Mouse (Mus musculus) liver, postnatal 0 days (tissue): ENCODE measurements around the gene Gpc6. TPM values are rescaled to one million over a fixed set of nuclear protein-coding genes. Genes with fewer than 3 reads are reported as not detected.

Experiments
- ATAC-seq: fragments of 200-750 bp; cut with Nextera tagmentation; 2 replicates; pipeline ENCODE4 v1.8.0; 2017; ENCODE audit warnings: mild to moderate bottlenecking, moderate library complexity
- DNase-seq: peaks from one replicate; pipeline ENCODE4 v3.0.0-alpha.2; 2016
- H3K27ac ChIP-seq: fragments of 300-500 bp; sonication (generic); 2 replicates; pipeline ENCODE4 v1.5.1; 2014; ENCODE audit warnings: antibody characterized with exemption, moderate library complexity, mild to moderate bottlenecking, low read depth
- H3K27me3 ChIP-seq: fragments of 300-500 bp; sonication (generic); 2 replicates; pipeline ENCODE4 v1.6.1; 2014; ENCODE audit warnings: low read length, control low read depth, mixed read lengths; ENCODE audit not compliant: insufficient read depth
- H3K36me3 ChIP-seq: fragments of 300-500 bp; sonication (generic); replicated peaks from 2 replicates; pipeline ENCODE4 v1.6.1; 2014; ENCODE audit warnings: mild to moderate bottlenecking, control low read depth, low read length, moderate library complexity, mixed read lengths; ENCODE audit not compliant: insufficient read depth
- H3K4me1 ChIP-seq: fragments of 300-500 bp; sonication (generic); 2 replicates; pipeline ENCODE4 v1.6.1; 2014; ENCODE audit warnings: antibody characterized with exemption, mild to moderate bottlenecking, control low read depth; ENCODE audit not compliant: insufficient read depth
- H3K4me2 ChIP-seq: fragments of 300-500 bp; sonication (generic); 2 replicates; pipeline ENCODE4 v1.6.1; 2014; ENCODE audit warnings: low read depth, mild to moderate bottlenecking, low read length, moderate library complexity, mixed read lengths
- H3K4me3 ChIP-seq: fragments of 300-500 bp; sonication (generic); 2 replicates; pipeline ENCODE4 v1.5.1; 2014; ENCODE audit warnings: low read depth, low read length
- H3K9ac ChIP-seq: fragments of 300-500 bp; sonication (generic); replicated peaks from 2 replicates; pipeline ENCODE4 v1.6.1; 2014; ENCODE audit warnings: mild to moderate bottlenecking, moderate library complexity
- H3K9me3 ChIP-seq: fragments of 300-500 bp; sonication (generic); 2 replicates; pipeline ENCODE4 v1.6.1; 2016; ENCODE audit warnings: mild to moderate bottlenecking, control low read depth, low read length, mixed read lengths
- CTCF ChIP-seq: sonication (generic); IDR thresholded peaks from 2 replicates; pipeline ENCODE4 v1.5.1; 2016; ENCODE audit warnings: antibody characterized with exemption, low read depth
- EP300 ChIP-seq: IDR thresholded peaks from 2 replicates; pipeline ENCODE4 v1.6.1; 2016; ENCODE audit warnings: antibody characterized with exemption, low read depth, mild to moderate bottlenecking
- WGBS: fragments of 180-500 bp; shearing (Covaris S2); extraction: QIAGEN DNeasy Blood & Tissue Kit; methylation state at CpG from one replicate; pipeline ENCODE4 v1.1.7; 2014; ENCODE audit not compliant: insufficient replicate concordance; 5-methylcytosine and 5-hydroxymethylcytosine counted together
- polyA plus RNA-seq: library from polyadenylated mRNA; unstranded; fragments of >200 nt; fragmentation: Nextera tagmentation; extraction: Ambion mirVana; gene quantifications from 2 replicates; pipeline ENCODE4 v1.2.1, GENCODE M21; 2015

Gpc6 gene
- polyA plus RNA-seq, 1 experiment from 2014 or later: 4.8 TPM

- no peak for ATAC-seq
These were observed 415.4 kb downstream of the Gpc6 start for GRCm38 (mm10) chr14:117340549-117340948.

DNA sequence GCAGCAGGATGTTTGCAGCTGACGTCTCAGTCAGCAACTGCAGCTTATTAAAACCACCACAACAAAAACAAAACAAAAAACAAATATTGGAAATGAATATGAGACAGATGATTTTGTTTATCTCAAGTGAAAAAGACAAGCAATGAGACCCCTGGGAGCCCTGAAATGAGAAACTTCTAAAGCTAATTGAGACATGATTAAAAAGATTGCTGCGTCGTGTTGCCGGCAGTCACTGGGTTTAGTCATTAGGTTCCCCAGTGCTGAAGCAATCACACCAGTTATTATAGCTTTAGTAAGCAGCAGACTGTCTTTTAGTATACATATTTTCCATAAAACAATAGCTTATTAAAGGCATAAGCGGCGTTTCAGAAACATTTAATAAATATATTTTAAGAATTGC is 419.4 kb downstream of the Gpc6 start:
- H3K27me3 ChIP-seq: no peaks in the 10 kb centered on the region
- DNase-seq (no peak), ATAC-seq (no peak)
- H3K27ac ChIP-seq: no peak overlapping the region
- no peaks in the 10 kb centered on the region for H3K4me1 ChIP-seq
- no peaks in the 10 kb centered on the region for H3K36me3 ChIP-seq
- H3K4me2 ChIP-seq: no peak overlapping the region
- TF ChIP-seq EP300 (no peak), CTCF (no peak)
- no peak overlapping the region for H3K9ac ChIP-seq
- H3K4me3 ChIP-seq: no peak overlapping the region
- no peaks in the 10 kb centered on the region; the same call in 1 of the 2 replicates for H3K9me3 ChIP-seq
- 78% methylated on average over 6 of the region's 6 CpGs for WGBS

More at GRCm38 (mm10) chr14:117340549-117340948, 415.4 kb downstream of the Gpc6 start:
- Histone ChIP-seq H3K4me1 (no peaks in the 10 kb centered on the region), H3K4me3 (no peak overlapping the region), H3K9me3 (no peaks in the 10 kb centered on the region), H3K36me3 (no peaks in the 10 kb centered on the region), H3K4me2 (no peak overlapping the region), H3K27ac (no peak overlapping the region), H3K27me3 (no peaks in the 10 kb centered on the region), H3K9ac (no peak overlapping the region)
- DNase-seq: no peak
- 89% methylated on average over 4 of the region's 4 CpGs for WGBS
- TF ChIP-seq EP300 (no peak), CTCF (no peak)

DNA sequence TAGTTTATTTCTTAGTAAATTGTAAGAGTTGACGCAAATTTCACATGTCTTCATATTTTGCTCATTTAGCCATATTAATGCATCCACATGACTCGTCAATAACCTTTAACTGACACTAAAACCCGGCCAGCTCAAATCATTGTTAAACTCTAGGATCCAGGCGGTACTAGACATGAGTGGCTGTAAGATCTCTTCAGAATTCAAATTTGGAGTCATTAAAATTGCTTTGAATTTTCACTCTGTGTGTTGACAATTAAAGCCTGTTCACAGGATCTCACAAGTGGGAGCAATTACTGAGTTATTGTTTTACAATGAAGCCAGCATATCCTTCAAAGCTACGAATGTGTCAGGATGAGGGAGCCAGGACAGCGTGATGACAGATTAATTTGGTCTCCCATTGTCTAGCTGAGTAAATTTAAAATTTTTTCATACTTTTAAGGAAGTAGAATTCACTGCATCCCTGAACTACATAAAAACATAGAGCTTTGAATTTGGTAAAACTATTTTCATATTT is 421.3 kb downstream of the Gpc6 start:
- no peak overlapping the region for H3K27ac ChIP-seq
- H3K9ac ChIP-seq: no peak overlapping the region
- WGBS: 85% methylated on average over 6 of the region's 6 CpGs
- H3K9me3 ChIP-seq: no peaks in the 10 kb centered on the region; the same call in 1 of the 2 replicates
- TF ChIP-seq CTCF: no peak
- TF ChIP-seq EP300: no peak
- no peaks in the 10 kb centered on the region for H3K4me1 ChIP-seq
- H3K27me3 ChIP-seq: no peaks in the 10 kb centered on the region
- no peaks in the 10 kb centered on the region for H3K36me3 ChIP-seq
- DNase-seq: no peak
- no peak for ATAC-seq
- H3K4me2 ChIP-seq: no peak overlapping the region
- no peak overlapping the region for H3K4me3 ChIP-seq

DNA sequence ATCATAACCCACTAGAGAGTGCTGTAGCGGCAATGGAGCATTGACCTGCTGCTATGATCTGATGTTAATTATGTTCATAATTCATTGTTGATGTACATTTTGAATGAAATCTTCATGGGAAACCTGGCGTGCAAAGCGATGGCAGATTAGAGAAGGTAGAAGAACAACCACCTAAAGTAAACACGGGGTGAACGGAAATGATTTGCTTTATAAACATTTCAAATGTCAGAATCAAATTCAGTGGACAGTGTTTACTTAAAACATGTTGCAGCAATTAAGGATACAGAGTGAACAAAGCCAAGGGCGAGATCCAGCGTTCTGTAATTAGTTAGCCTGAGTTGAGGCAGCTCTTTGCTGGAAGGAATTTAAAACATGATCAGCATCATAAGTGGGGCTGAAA is 426.2 kb downstream of the Gpc6 start:
- no peaks in the 10 kb centered on the region; the same call in 1 of the 2 replicates for H3K9me3 ChIP-seq
- no peak overlapping the region for H3K4me2 ChIP-seq
- no peaks in the 10 kb centered on the region for H3K36me3 ChIP-seq
- no peaks in the 10 kb centered on the region for H3K27me3 ChIP-seq
- WGBS: 72% methylated on average over 7 of the region's 7 CpGs
- H3K4me3 ChIP-seq: no peak overlapping the region
- H3K27ac ChIP-seq: no peak overlapping the region
- TF ChIP-seq EP300 (no peak), CTCF (no peak)
- H3K4me1 ChIP-seq: no peaks in the 10 kb centered on the region
- H3K9ac ChIP-seq: no peak overlapping the region
- no peak for DNase-seq
- no peak for ATAC-seq

DNA sequence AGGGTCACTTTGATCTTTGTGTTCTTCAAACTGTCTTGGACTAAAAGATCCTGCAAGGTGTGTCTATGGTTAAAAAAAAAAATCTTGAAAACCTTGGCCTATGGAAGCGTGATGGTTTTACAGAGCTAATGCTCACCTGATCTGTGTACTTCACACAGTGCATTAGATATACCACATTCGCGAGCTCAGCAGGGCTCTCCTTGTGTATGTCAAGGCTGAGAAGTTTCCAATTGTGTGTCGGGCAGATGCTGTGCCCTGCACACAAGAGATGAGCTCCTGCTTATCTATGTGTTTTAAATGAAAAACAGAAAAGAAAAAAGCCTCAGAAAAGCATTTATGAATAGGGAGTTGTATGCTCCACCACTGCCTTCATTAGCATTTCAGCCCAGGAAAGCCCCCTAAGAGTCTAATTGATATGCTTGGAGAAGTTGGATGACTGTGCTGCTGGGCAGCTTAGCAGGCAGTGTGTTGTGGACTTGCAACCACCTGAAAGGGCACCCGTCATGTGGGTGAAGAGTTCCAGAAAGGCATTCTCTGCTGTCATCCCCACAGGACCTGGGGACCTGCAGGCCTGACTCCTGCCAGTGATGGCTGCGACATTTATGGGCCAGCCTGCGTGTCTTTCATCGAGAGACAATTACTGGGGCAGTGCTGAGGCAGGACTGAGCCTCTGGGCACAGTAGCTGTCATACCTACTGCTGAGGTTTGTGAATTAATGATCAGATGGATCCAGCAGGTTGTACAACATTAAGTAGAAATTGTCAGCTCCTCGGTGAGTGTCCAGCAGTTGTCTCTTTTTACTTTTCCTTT is 436.2 kb downstream of the Gpc6 start:
- ATAC-seq (no peak), DNase-seq (no peak)
- no peaks in the 10 kb centered on the region for H3K36me3 ChIP-seq
- no peaks in the 10 kb centered on the region for H3K27me3 ChIP-seq
- H3K27ac ChIP-seq: no peak overlapping the region
- H3K9ac ChIP-seq: no peak overlapping the region
- no peaks in the 10 kb centered on the region for H3K4me1 ChIP-seq
- H3K9me3 ChIP-seq: no peaks in the 10 kb centered on the region
- no peak overlapping the region for H3K4me3 ChIP-seq
- 70% methylated on average over 9 of the region's 9 CpGs for WGBS
- no peak for TF ChIP-seq CTCF
- TF ChIP-seq EP300: no peak
- H3K4me2 ChIP-seq: no peak overlapping the region

GRCm38 (mm10) chr14:117361965-117362309 is 436.8 kb downstream of the Gpc6 start:
- H3K27ac ChIP-seq: no peak overlapping the region

More at GRCm38 (mm10) chr14:117361965-117362309, 436.8 kb downstream of the Gpc6 start:
- DNase-seq: no peak
- Histone ChIP-seq H3K36me3 (no peaks in the 10 kb centered on the region), H3K4me3 (no peak overlapping the region), H3K27me3 (no peaks in the 10 kb centered on the region), H3K9ac (no peak overlapping the region), H3K4me2 (no peak overlapping the region), H3K9me3 (no peaks in the 10 kb centered on the region), H3K4me1 (no peaks in the 10 kb centered on the region)
- no peak for ATAC-seq
- whole genome bisulfite sequencing: 72% methylated on average over 2 of the region's 2 CpGs
- TF ChIP-seq EP300: no peak
- TF ChIP-seq CTCF: no peak
